Mouse (Mus musculus) liver, adult 2 months (tissue): Measurements from ENCODE around the gene Samd14.
A peak's percentile ranks its signal among the peaks of the same experiment; 100 is the strongest.

ENCODE experiments used
- CTCF ChIP-seq: fragments of 200-500 bp; IDR thresholded peaks from 2 replicates; pipeline ENCODE4 v1.5.1; 2011; ENCODE audit warnings: low read depth, low read length, control low read depth
- POLR2A ChIP-seq: fragments of 200-500 bp; IDR thresholded peaks from 2 replicates; pipeline ENCODE4 v1.6.1; 2011; ENCODE audit warnings: low read length, control low read depth; ENCODE audit not compliant: insufficient read depth; ENCODE audit errors: extremely low read depth

- peak; percentile 99 for TF ChIP-seq CTCF
- no peak for TF ChIP-seq POLR2A
These were observed 30.7 kb upstream of the Samd14 start for GRCm38 (mm10) chr11:94978947-94979346.
